12 mouse cellular contexts compared by ENCODE assay signal in genomic region chr11:75135358-75135757, GRCm38 (mm10). TPM values are rescaled to one million over a fixed set of nuclear protein-coding genes. Genes with fewer than 3 reads are reported as not detected.
DNase-seq lines count a peak whose midpoint lies in the region; ATAC-seq and TF ChIP-seq lines count a peak whose summit lies in the region.
"Had no signal": no experiment of that assay in that cellular context is flagged by ENCODE, and none has a peak within 500 bp of the region (broad histone marks: within the 10 kb centered on the region; RNA-seq: fewer than 3 reads in every experiment).

No protein-coding gene starts in this region.

- peaks cover 57% of the 10 kb centered on the region for H3K4me1 ChIP-seq in hindbrain, embryonic 13.5 days (replicated peaks)
- H3K4me1 ChIP-seq in hindbrain, postnatal 0 days (ENCODE audit: insufficient read depth, low read length), result peaks cover 20% of the 10 kb centered on the region
- H3K4me1 ChIP-seq in embryonic facial prominence, embryonic 12.5 days, result peaks cover 48% of the 10 kb centered on the region

- no peaks in the 10 kb centered on the region; the same call in 1 of the 2 replicates for H3K36me3 ChIP-seq in hindbrain, embryonic 13.5 days
- no peaks in the 10 kb centered on the region; the same call in 1 of the 2 replicates for H3K36me3 ChIP-seq in hindbrain, postnatal 0 days (ENCODE audit: insufficient read depth, low read length)
- no peaks in the 10 kb centered on the region for H3K36me3 ChIP-seq in embryonic facial prominence, embryonic 12.5 days
- H3K36me3 ChIP-seq: liver, embryonic 13.5 days had no signal

- 96% methylated on average over 4 of the region's 4 CpGs for WGBS in hindbrain, embryonic 13.5 days
- 92% methylated on average over 4 of the region's 4 CpGs for WGBS in hindbrain, postnatal 0 days
- WGBS in embryonic facial prominence, embryonic 12.5 days, result 93% methylated on average over 4 of the region's 4 CpGs

- peak overlapping the region; percentile 41; the same call in 1 of the 2 replicates for H3K27ac ChIP-seq in hindbrain, embryonic 13.5 days
- no peak overlapping the region for H3K27ac ChIP-seq in hindbrain, postnatal 0 days
- peak overlapping the region; percentile 4; the same call in 1 of the 2 replicates for H3K27ac ChIP-seq in embryonic facial prominence, embryonic 12.5 days
- H3K27ac ChIP-seq: liver, embryonic 13.5 days; midbrain, embryonic 13.5 days had no signal

- DNase-seq in hindbrain, postnatal 0 days (ENCODE audit: low spot score), result no peak
- peak; percentile 58 for DNase-seq in kidney, adult 18-20 months
- peak; percentile 71 to 88 for DNase-seq in kidney, postnatal 36 days
- no peak for DNase-seq in thymus, postnatal 36 days
- DNase-seq in Muller cell, postnatal 12 days (ENCODE audit: inconsistent ontology term), result no peak
- DNase-seq: adrenal gland, postnatal 36 days; cerebellum, adult 11 months; liver, embryonic 13.5 days; lung, postnatal 14 days had no signal

- H3K27me3 ChIP-seq in hindbrain, embryonic 13.5 days, result no peaks in the 10 kb centered on the region
- no peaks in the 10 kb centered on the region for H3K27me3 ChIP-seq in hindbrain, postnatal 0 days (ENCODE audit: insufficient read depth, low read length)
- H3K27me3 ChIP-seq in embryonic facial prominence, embryonic 12.5 days, result no peaks in the 10 kb centered on the region
- H3K27me3 ChIP-seq: liver, embryonic 13.5 days; midbrain, embryonic 13.5 days had no signal

- H3K4me2 ChIP-seq in hindbrain, embryonic 13.5 days, result no peak overlapping the region
- H3K4me2 ChIP-seq in hindbrain, postnatal 0 days (ENCODE audit: low read depth, low read length), result no peak overlapping the region
- H3K4me2 ChIP-seq in embryonic facial prominence, embryonic 12.5 days (replicated peaks), result no peak overlapping the region
- H3K4me2 ChIP-seq: liver, embryonic 13.5 days; midbrain, embryonic 13.5 days had no signal

- no peak for ATAC-seq in hindbrain, embryonic 13.5 days (ENCODE audit: low FRiP score)
- no peak for ATAC-seq in hindbrain, postnatal 0 days
- no peak for ATAC-seq in embryonic facial prominence, embryonic 12.5 days (ENCODE audit: insufficient number of reproducible peaks, insufficient read depth, low FRiP score, low TSS enrichment)
- ATAC-seq: midbrain, embryonic 13.5 days had no signal

- H3K4me3 ChIP-seq in hindbrain, embryonic 13.5 days, result no peak overlapping the region
- no peak overlapping the region for H3K4me3 ChIP-seq in hindbrain, postnatal 0 days (ENCODE audit: low read length)
- H3K4me3 ChIP-seq in embryonic facial prominence, embryonic 12.5 days, result no peak overlapping the region
- H3K4me3 ChIP-seq: liver, embryonic 13.5 days; midbrain, embryonic 13.5 days had no signal

- no peak for TF ChIP-seq CTCF in hindbrain, postnatal 0 days (IDR thresholded peaks at IDR 0.05; ENCODE audit: low read depth)

- H3K9ac ChIP-seq in hindbrain, embryonic 13.5 days, result no peak overlapping the region
- H3K9ac ChIP-seq in hindbrain, postnatal 0 days (replicated peaks; ENCODE audit: low read length), result no peak overlapping the region
- H3K9ac ChIP-seq in embryonic facial prominence, embryonic 12.5 days, result no peak overlapping the region
- H3K9ac ChIP-seq: liver, embryonic 13.5 days; midbrain, embryonic 13.5 days had no signal

- no peaks in the 10 kb centered on the region for H3K9me3 ChIP-seq in hindbrain, embryonic 13.5 days
- no peaks in the 10 kb centered on the region for H3K9me3 ChIP-seq in hindbrain, postnatal 0 days (ENCODE audit: low read length)
- H3K9me3 ChIP-seq in embryonic facial prominence, embryonic 12.5 days, result no peaks in the 10 kb centered on the region
- H3K9me3 ChIP-seq: liver, embryonic 13.5 days; midbrain, embryonic 13.5 days had no signal

RNA-seq across cellular contexts. Expression of gene Hic1, which starts 34.0 kb away (rescaled TPM):
- polyA plus RNA-seq in hindbrain, embryonic 13.5 days (2015; fragmentation: Nextera tagmentation; extraction: Ambion mirVana), result 3.4 TPM in 2 replicates
- total RNA-seq in hindbrain, postnatal 0 days (2014; rRNA removed), result 8.5 and 12.9 TPM in 2 replicates
- 1.7 TPM in 2 replicates for polyA plus RNA-seq in hindbrain, postnatal 0 days (2015; fragmentation: Nextera tagmentation; extraction: Ambion mirVana)
- 39.2 and 44.8 TPM in 2 replicates for polyA plus RNA-seq in embryonic facial prominence, embryonic 12.5 days (2016; fragmentation: Nextera tagmentation; extraction: Ambion mirVana)

RNA-seq across cellular contexts. Expression of gene Ovca2, which starts 43.3 kb away (rescaled TPM):
- 17.0 and 18.2 TPM in 2 replicates for polyA plus RNA-seq in hindbrain, embryonic 13.5 days (2015; fragmentation: Nextera tagmentation; extraction: Ambion mirVana)
- total RNA-seq in hindbrain, postnatal 0 days (2014; rRNA removed), result 11.0 and 17.6 TPM in 2 replicates
- polyA plus RNA-seq in hindbrain, postnatal 0 days (2015; fragmentation: Nextera tagmentation; extraction: Ambion mirVana), result 11.7 and 15.7 TPM in 2 replicates
- polyA plus RNA-seq in embryonic facial prominence, embryonic 12.5 days (2016; fragmentation: Nextera tagmentation; extraction: Ambion mirVana), result 30.0 and 31.5 TPM in 2 replicates

RNA-seq across cellular contexts. Expression of gene Dph1, which starts 55.7 kb away (rescaled TPM):
- 14.4 and 15.5 TPM in 2 replicates for polyA plus RNA-seq in hindbrain, embryonic 13.5 days (2015; fragmentation: Nextera tagmentation; extraction: Ambion mirVana)
- total RNA-seq in hindbrain, postnatal 0 days (2014; rRNA removed), result 31.3 and 39.2 TPM in 2 replicates
- 13.5 and 13.6 TPM in 2 replicates for polyA plus RNA-seq in hindbrain, postnatal 0 days (2015; fragmentation: Nextera tagmentation; extraction: Ambion mirVana)
- polyA plus RNA-seq in embryonic facial prominence, embryonic 12.5 days (2016; fragmentation: Nextera tagmentation; extraction: Ambion mirVana), result 22.6 and 23.3 TPM in 2 replicates

RNA-seq across cellular contexts. Expression of gene Rtn4rl1, which starts 58.2 kb away (rescaled TPM):
- 6.2 and 8.0 TPM in 2 replicates for polyA plus RNA-seq in hindbrain, embryonic 13.5 days (2015; fragmentation: Nextera tagmentation; extraction: Ambion mirVana)
- total RNA-seq in hindbrain, postnatal 0 days (2014; rRNA removed), result 13.0 and 13.4 TPM in 2 replicates
- 9.9 and 10.7 TPM in 2 replicates for polyA plus RNA-seq in hindbrain, postnatal 0 days (2015; fragmentation: Nextera tagmentation; extraction: Ambion mirVana)
- polyA plus RNA-seq in embryonic facial prominence, embryonic 12.5 days (2016; fragmentation: Nextera tagmentation; extraction: Ambion mirVana), result 5.1 and 5.7 TPM in 2 replicates

Comparison
In these comparisons a context has a peak if more than half of its experiments do, and no peak if none do; other contexts are left out.
1. DNase-seq: peak in kidney, adult 18-20 months (single experiment) and kidney, postnatal 36 days (2 of 2); none in hindbrain, postnatal 0 days (single experiment), thymus, postnatal 36 days (0 of 2) and Muller cell, postnatal 12 days (single experiment).